ENCODE assay signal across 8 mouse cellular contexts in genomic region chr9:60951071-60951561, GRCm38 (mm10).
DNase-seq lines count a peak whose midpoint lies in the region; ATAC-seq lines count a peak whose summit lies in the region.
"Had no signal": no experiment of that assay in that cellular context is flagged by ENCODE, and none has a peak within 500 bp of the region (broad histone marks: within the 10 kb centered on the region; RNA-seq: fewer than 3 reads in every experiment).

No protein-coding gene starts in this region.

- H3K9ac ChIP-seq in midbrain, embryonic 12.5 days (replicated peaks), result no peak overlapping the region; the same call in 1 of the 2 replicates
- H3K9ac ChIP-seq: liver, embryonic 13.5 days had no signal

- no peaks in the 10 kb centered on the region for H3K9me3 ChIP-seq in forebrain, embryonic 10.5 days
- no peaks in the 10 kb centered on the region for H3K9me3 ChIP-seq in midbrain, embryonic 12.5 days
- H3K9me3 ChIP-seq: liver, embryonic 13.5 days had no signal

- peaks cover 50% of the 10 kb centered on the region for H3K27me3 ChIP-seq in forebrain, embryonic 10.5 days (ENCODE audit: poor library complexity, severe bottlenecking)
- peaks cover 8% of the 10 kb centered on the region for H3K27me3 ChIP-seq in midbrain, embryonic 12.5 days
- H3K27me3 ChIP-seq: liver, embryonic 13.5 days had no signal

- no peaks in the 10 kb centered on the region for H3K36me3 ChIP-seq in forebrain, embryonic 10.5 days (replicated peaks)
- H3K36me3 ChIP-seq in midbrain, embryonic 12.5 days, result no peaks in the 10 kb centered on the region
- H3K36me3 ChIP-seq: liver, embryonic 13.5 days had no signal

- peak overlapping the region; percentile 11; the same call in 1 of the 2 replicates for H3K4me3 ChIP-seq in forebrain, embryonic 10.5 days
- no peak overlapping the region for H3K4me3 ChIP-seq in midbrain, embryonic 12.5 days
- H3K4me3 ChIP-seq: liver, embryonic 13.5 days had no signal

- peak; percentile 44; the same call in 1 of the 2 replicates for ATAC-seq in midbrain, embryonic 12.5 days (ENCODE audit: low FRiP score, low read depth)

- peak; percentile 50 to 68 for DNase-seq in urinary bladder, postnatal 4 days (ENCODE audit: low spot score in 2 of 2)
- no peak for DNase-seq in urinary bladder, postnatal 36 days (ENCODE audit: low spot score in 2 of 2)
- peak; percentile 43 for DNase-seq in forebrain, embryonic 10.5 days (ENCODE audit: extremely low spot score, low spot score)
- DNase-seq in kidney, adult 9 months, result peak; percentile 6
- DNase-seq in adrenal gland, adult 18-20 months (ENCODE audit: low spot score in 2 of 2), result no peak
- no peak for DNase-seq in layer of hippocampus, adult 11-12 months (ENCODE audit: low spot score)
- DNase-seq: liver, embryonic 13.5 days had no signal

- 15% methylated on average over 10 of the region's 10 CpGs for WGBS in forebrain, embryonic 10.5 days
- 6% methylated on average over 10 of the region's 10 CpGs for WGBS in midbrain, embryonic 12.5 days

- peak overlapping the region; percentile 70 for H3K27ac ChIP-seq in forebrain, embryonic 10.5 days
- H3K27ac ChIP-seq in midbrain, embryonic 12.5 days (replicated peaks), result peak overlapping the region; percentile 75
- H3K27ac ChIP-seq: liver, embryonic 13.5 days had no signal

- H3K4me1 ChIP-seq in forebrain, embryonic 10.5 days, result peaks cover 46% of the 10 kb centered on the region
- peaks cover 22% of the 10 kb centered on the region for H3K4me1 ChIP-seq in midbrain, embryonic 12.5 days
- H3K4me1 ChIP-seq: liver, embryonic 13.5 days had no signal

- no peak overlapping the region; the same call in 1 of the 2 replicates for H3K4me2 ChIP-seq in midbrain, embryonic 12.5 days (replicated peaks)
- H3K4me2 ChIP-seq: liver, embryonic 13.5 days had no signal

Comparison
In these comparisons a context has a peak if more than half of its experiments do, and no peak if none do; other contexts are left out.
1. DNase-seq: peak in urinary bladder, postnatal 4 days (2 of 2), forebrain, embryonic 10.5 days (single experiment) and kidney, adult 9 months (single experiment); none in urinary bladder, postnatal 36 days (0 of 2), adrenal gland, adult 18-20 months (0 of 2) and layer of hippocampus, adult 11-12 months (single experiment).